Mouse (Mus musculus): ENCODE measurements at regions not wholly inside any gene's neighbourhood (a gene's known extent, or its start where the extent isn't known, plus 50 kb on each side); places are given as distances from the start of the nearest gene placed in this dataset.

- ATAC-seq: no peak
- no peak overlapping the region for H3K9ac ChIP-seq (replicated peaks)
- H3K4me3 ChIP-seq (replicated peaks): no peak overlapping the region
- no peaks in the 10 kb centered on the region for H3K27me3 ChIP-seq
- H3K27ac ChIP-seq: no peak overlapping the region
- H3K36me3 ChIP-seq: no peaks in the 10 kb centered on the region
- H3K9me3 ChIP-seq: no peaks in the 10 kb centered on the region
- H3K4me1 ChIP-seq (replicated peaks): no peaks in the 10 kb centered on the region
- no peak overlapping the region for H3K4me2 ChIP-seq (replicated peaks)
- WGBS: 58% methylated on average over 3 of the region's 3 CpGs
Observed at GRCm38 (mm10) chr10:70809411-70809810, 153.6 kb upstream of the Phyhipl start.

- Histone ChIP-seq H3K27ac (no peak overlapping the region), H3K9ac (replicated peaks) (no peak overlapping the region), H3K36me3 (no peaks in the 10 kb centered on the region), H3K4me3 (replicated peaks) (no peak overlapping the region), H3K27me3 (no peaks in the 10 kb centered on the region), H3K4me2 (replicated peaks) (no peak overlapping the region), H3K9me3 (no peaks in the 10 kb centered on the region), H3K4me1 (replicated peaks) (no peaks in the 10 kb centered on the region)
- ATAC-seq: no peak
- 36% methylated on average over 9 of the region's 9 CpGs for WGBS
Observed at GRCm38 (mm10) chr10:70806786-70807385, 151.1 kb upstream of the Phyhipl start.

- Histone ChIP-seq H3K27ac (0 out of 2 replicates have a peak overlapping the region, but pooled peaks have one; percentile 1), H3K36me3 (no peaks in the 10 kb centered on the region), H3K27me3 (no peaks in the 10 kb centered on the region), H3K4me1 (replicated peaks) (no peaks in the 10 kb centered on the region), H3K9me3 (no peaks in the 10 kb centered on the region), H3K4me2 (replicated peaks) (no peak overlapping the region), H3K9ac (replicated peaks) (no peak overlapping the region), H3K4me3 (replicated peaks) (no peak overlapping the region)
- WGBS: 77% methylated on average over 11 of the region's 11 CpGs
- ATAC-seq: 0 out of 2 replicates have a peak, but pooled peaks have one; percentile 27
Observed at GRCm38 (mm10) chr10:70800736-70801306, 145.1 kb upstream of the Phyhipl start.

- Histone ChIP-seq H3K27me3 (no peaks in the 10 kb centered on the region), H3K4me2 (replicated peaks) (no peak overlapping the region), H3K9me3 (no peaks in the 10 kb centered on the region), H3K36me3 (no peaks in the 10 kb centered on the region), H3K4me3 (replicated peaks) (no peak overlapping the region), H3K9ac (replicated peaks) (no peak overlapping the region), H3K4me1 (replicated peaks) (no peaks in the 10 kb centered on the region), H3K27ac (no peak overlapping the region)
- 85% methylated on average over 5 of the region's 5 CpGs for WGBS
- no peak for ATAC-seq
Observed at GRCm38 (mm10) chr10:70799906-70800305, 144.1 kb upstream of the Phyhipl start.

GRCm38 (mm10) chr10:70799191-70799742 is 143.5 kb upstream of the Phyhipl start:
- H3K27ac ChIP-seq: no peak overlapping the region
- no peak overlapping the region for H3K4me3 ChIP-seq (replicated peaks)
- no peaks in the 10 kb centered on the region for H3K4me1 ChIP-seq (replicated peaks)
- no peaks in the 10 kb centered on the region for H3K9me3 ChIP-seq
- H3K9ac ChIP-seq (replicated peaks): no peak overlapping the region
- WGBS: 93% methylated on average over 11 of the region's 11 CpGs
- H3K27me3 ChIP-seq: no peaks in the 10 kb centered on the region
- no peak overlapping the region for H3K4me2 ChIP-seq (replicated peaks)
- no peak for ATAC-seq
- H3K36me3 ChIP-seq: no peaks in the 10 kb centered on the region

GRCm38 (mm10) chr10:70788814-70789452 is 133.2 kb upstream of the Phyhipl start:
- Histone ChIP-seq H3K9me3 (no peaks in the 10 kb centered on the region), H3K27ac (peak overlapping the region; percentile 15; the same call in 1 of the 2 replicates), H3K4me1 (replicated peaks) (peaks cover 11% of the 10 kb centered on the region), H3K4me3 (replicated peaks) (no peak overlapping the region), H3K27me3 (no peaks in the 10 kb centered on the region), H3K36me3 (no peaks in the 10 kb centered on the region), H3K4me2 (replicated peaks) (no peak overlapping the region), H3K9ac (replicated peaks) (no peak overlapping the region)
- peak; percentile 75 for ATAC-seq
- 48% methylated on average over 7 of the region's 7 CpGs for WGBS

GRCm38 (mm10) chr10:70781036-70781435 is 125.3 kb upstream of the Phyhipl start:
- no peaks in the 10 kb centered on the region for H3K4me1 ChIP-seq (replicated peaks)
- H3K4me2 ChIP-seq (replicated peaks): no peak overlapping the region
- no peaks in the 10 kb centered on the region for H3K36me3 ChIP-seq
- H3K9me3 ChIP-seq: no peaks in the 10 kb centered on the region
- H3K4me3 ChIP-seq (replicated peaks): no peak overlapping the region
- no peaks in the 10 kb centered on the region for H3K27me3 ChIP-seq
- no peak overlapping the region for H3K9ac ChIP-seq (replicated peaks)
- H3K27ac ChIP-seq: no peak overlapping the region
- no peak for ATAC-seq
- WGBS: 94% methylated on average over 3 of the region's 3 CpGs

GRCm38 (mm10) chr10:70778596-70778995 is 122.8 kb upstream of the Phyhipl start:
- H3K27me3 ChIP-seq: no peaks in the 10 kb centered on the region
- no peak overlapping the region for H3K27ac ChIP-seq
- H3K4me2 ChIP-seq (replicated peaks): no peak overlapping the region
- no peak for ATAC-seq
- no peak overlapping the region for H3K9ac ChIP-seq (replicated peaks)
- H3K4me1 ChIP-seq (replicated peaks): no peaks in the 10 kb centered on the region
- no peaks in the 10 kb centered on the region for H3K9me3 ChIP-seq
- no peaks in the 10 kb centered on the region for H3K36me3 ChIP-seq
- no peak overlapping the region for H3K4me3 ChIP-seq (replicated peaks)
- 87% methylated on average over 11 of the region's 11 CpGs for WGBS

GRCm38 (mm10) chr10:70774571-70774970 is 118.8 kb upstream of the Phyhipl start:
- Histone ChIP-seq H3K9ac (replicated peaks) (no peak overlapping the region), H3K4me2 (replicated peaks) (no peak overlapping the region), H3K27ac (no peak overlapping the region), H3K4me3 (replicated peaks) (no peak overlapping the region), H3K4me1 (replicated peaks) (no peaks in the 10 kb centered on the region), H3K9me3 (no peaks in the 10 kb centered on the region), H3K27me3 (no peaks in the 10 kb centered on the region), H3K36me3 (no peaks in the 10 kb centered on the region)
- whole genome bisulfite sequencing: 73% methylated on average over 2 of the region's 2 CpGs
- ATAC-seq: no peak

- H3K4me2 ChIP-seq (replicated peaks): no peak overlapping the region
- H3K9me3 ChIP-seq: no peaks in the 10 kb centered on the region
- H3K27me3 ChIP-seq: no peaks in the 10 kb centered on the region
- no peak overlapping the region for H3K9ac ChIP-seq (replicated peaks)
- H3K36me3 ChIP-seq: no peaks in the 10 kb centered on the region
- no peak for ATAC-seq
- H3K4me1 ChIP-seq (replicated peaks): no peaks in the 10 kb centered on the region
- no peak overlapping the region for H3K4me3 ChIP-seq (replicated peaks)
- H3K27ac ChIP-seq: no peak overlapping the region
- 79% methylated on average over 4 of the region's 4 CpGs for WGBS
Observed at GRCm38 (mm10) chr10:70774159-70774558, 118.4 kb upstream of the Phyhipl start.

GRCm38 (mm10) chr10:70767461-70767860 is 111.7 kb upstream of the Phyhipl start:
- Histone ChIP-seq H3K36me3 (no peaks in the 10 kb centered on the region), H3K9me3 (no peaks in the 10 kb centered on the region), H3K27me3 (no peaks in the 10 kb centered on the region), H3K27ac (no peak overlapping the region), H3K4me1 (replicated peaks) (no peaks in the 10 kb centered on the region), H3K4me3 (replicated peaks) (no peak overlapping the region), H3K4me2 (replicated peaks) (no peak overlapping the region), H3K9ac (replicated peaks) (no peak overlapping the region)
- no peak for ATAC-seq
- 86% methylated on average over 7 of the region's 7 CpGs for WGBS

GRCm38 (mm10) chr10:70766869-70767268 is 111.1 kb upstream of the Phyhipl start:
- Histone ChIP-seq H3K9ac (replicated peaks) (no peak overlapping the region), H3K4me3 (replicated peaks) (no peak overlapping the region), H3K36me3 (no peaks in the 10 kb centered on the region), H3K27ac (no peak overlapping the region), H3K4me1 (replicated peaks) (no peaks in the 10 kb centered on the region), H3K4me2 (replicated peaks) (no peak overlapping the region), H3K9me3 (no peaks in the 10 kb centered on the region), H3K27me3 (no peaks in the 10 kb centered on the region)
- no peak for ATAC-seq
- 81% methylated on average over 1 of the region's 1 CpGs for WGBS

Measured in midbrain, embryonic 13.5 days (tissue).